Mouse (Mus musculus) midbrain, embryonic 12.5 days (tissue): ENCODE measurements around the gene Etv2. TPM values are rescaled to one million over a fixed set of nuclear protein-coding genes. Genes with fewer than 3 reads are reported as not detected.

Experiments used
- ATAC-seq: fragments of 200-750 bp; cut with Nextera tagmentation; 2 replicates; pipeline ENCODE4 v1.8.0; 2017; ENCODE audit warnings: low read depth, moderate TSS enrichment, moderate library complexity; ENCODE audit not compliant: low FRiP score
- H3K27ac ChIP-seq: fragments of 300-500 bp; sonication (generic); replicated peaks from 2 replicates; pipeline ENCODE4 v1.5.1; 2016; ENCODE audit warnings: mild to moderate bottlenecking
- H3K27me3 ChIP-seq: fragments of 300-500 bp; sonication (generic); 2 replicates; pipeline ENCODE4 v1.6.1; 2016; ENCODE audit warnings: mild to moderate bottlenecking
- H3K36me3 ChIP-seq: fragments of 300-500 bp; sonication (generic); 2 replicates; pipeline ENCODE4 v1.6.1; 2016
- H3K4me1 ChIP-seq: fragments of 300-500 bp; sonication (generic); 2 replicates; pipeline ENCODE4 v1.6.1; 2016
- H3K4me2 ChIP-seq: fragments of 300-500 bp; sonication (generic); replicated peaks from 2 replicates; pipeline ENCODE4 v1.6.1; 2016; ENCODE audit warnings: mild to moderate bottlenecking, moderate library complexity
- H3K4me3 ChIP-seq: fragments of 300-500 bp; sonication (generic); 2 replicates; pipeline ENCODE4 v1.5.1; 2016; ENCODE audit warnings: mild to moderate bottlenecking
- H3K9ac ChIP-seq: fragments of 300-500 bp; sonication (generic); replicated peaks from 2 replicates; pipeline ENCODE4 v1.6.1; 2016; ENCODE audit warnings: mild to moderate bottlenecking, moderate library complexity
- H3K9me3 ChIP-seq: fragments of 300-500 bp; sonication (generic); 2 replicates; pipeline ENCODE4 v1.6.1; 2016; ENCODE audit warnings: mild to moderate bottlenecking
- WGBS: fragments of 180-500 bp; shearing (Covaris S2); methylation state at CpG from one replicate; pipeline ENCODE4 v1.1.7; 2016; 5-methylcytosine and 5-hydroxymethylcytosine counted together
- polyA plus RNA-seq: library from polyadenylated mRNA; unstranded; fragments of >200 nt; fragmentation: Nextera tagmentation; extraction: Ambion mirVana; gene quantifications from 2 replicates; pipeline ENCODE4 v1.2.1, GENCODE M21; 2016

Gene Etv2
- polyA plus RNA-seq = not detected in 2 replicates

- Histone ChIP-seq H3K9me3 (no peaks in the 10 kb centered on the region), H3K4me1 (peaks cover 7% of the 10 kb centered on the region), H3K36me3 (peaks cover 8% of the 10 kb centered on the region), H3K4me2 (peak within 1 kb of the TSS; percentile 38), H3K9ac (no peak within 1 kb of the TSS), H3K27ac (no peak within 1 kb of the TSS), H3K27me3 (peaks cover 75% of the 10 kb centered on the region), H3K4me3 (peak within 1 kb of the TSS; percentile 19)
- 2% methylated on average over 5 of the region's 5 CpGs for WGBS
- no peak for ATAC-seq
These were observed at the start of gene Etv2 for GRCm38 (mm10) chr7:30635752-30636151. Gene Etv2 (minus strand): TSS chr7:30635852.

- no peak overlapping the region for H3K27ac ChIP-seq
- H3K4me3 ChIP-seq = no peak overlapping the region
- 0 out of 2 replicates have a peak, but pooled peaks cover 2% of the 10 kb centered on the region for H3K9me3 ChIP-seq
- H3K9ac ChIP-seq = no peak overlapping the region
- H3K27me3 ChIP-seq = peaks cover 23% of the 10 kb centered on the region
- 78% methylated on average over 2 of the region's 2 CpGs for whole genome bisulfite sequencing
- ATAC-seq = no peak
- no peaks in the 10 kb centered on the region for H3K36me3 ChIP-seq
- no peak overlapping the region for H3K4me2 ChIP-seq
- no peaks in the 10 kb centered on the region for H3K4me1 ChIP-seq
These were observed 47.8 kb upstream of the Etv2 start for GRCm38 (mm10) chr7:30683425-30683824.

DNA sequence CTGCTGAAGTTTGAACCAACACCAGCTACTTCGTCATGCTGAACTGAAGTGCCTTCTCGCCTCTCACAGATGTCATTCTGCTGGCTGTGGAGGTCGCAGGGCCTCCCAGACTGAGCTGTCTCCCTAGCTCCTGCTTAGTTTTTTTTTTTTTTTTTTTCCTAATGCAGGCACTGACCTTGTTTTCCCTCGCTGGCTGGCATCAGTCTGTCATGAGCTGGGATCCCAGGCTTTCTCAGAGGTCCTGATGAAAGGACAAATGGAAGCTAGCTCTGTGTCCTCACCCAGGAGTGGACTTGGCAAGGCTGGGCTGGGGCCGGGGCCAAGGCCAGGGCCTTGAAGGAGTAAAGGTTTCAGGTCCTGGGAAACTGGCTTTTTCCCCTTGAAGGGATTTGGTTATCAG lies 46.2 kb upstream of the Etv2 start:
- Histone ChIP-seq H3K27ac (no peak overlapping the region), H3K9me3 (0 out of 2 replicates have a peak, but pooled peaks cover 4% of the 10 kb centered on the region), H3K4me3 (no peak overlapping the region), H3K4me1 (no peaks in the 10 kb centered on the region), H3K36me3 (no peaks in the 10 kb centered on the region), H3K4me2 (no peak overlapping the region), H3K27me3 (peaks cover 8% of the 10 kb centered on the region; the same call in 1 of the 2 replicates), H3K9ac (no peak overlapping the region)
- WGBS = 66% methylated on average over 5 of the region's 5 CpGs
- no peak for ATAC-seq

DNA sequence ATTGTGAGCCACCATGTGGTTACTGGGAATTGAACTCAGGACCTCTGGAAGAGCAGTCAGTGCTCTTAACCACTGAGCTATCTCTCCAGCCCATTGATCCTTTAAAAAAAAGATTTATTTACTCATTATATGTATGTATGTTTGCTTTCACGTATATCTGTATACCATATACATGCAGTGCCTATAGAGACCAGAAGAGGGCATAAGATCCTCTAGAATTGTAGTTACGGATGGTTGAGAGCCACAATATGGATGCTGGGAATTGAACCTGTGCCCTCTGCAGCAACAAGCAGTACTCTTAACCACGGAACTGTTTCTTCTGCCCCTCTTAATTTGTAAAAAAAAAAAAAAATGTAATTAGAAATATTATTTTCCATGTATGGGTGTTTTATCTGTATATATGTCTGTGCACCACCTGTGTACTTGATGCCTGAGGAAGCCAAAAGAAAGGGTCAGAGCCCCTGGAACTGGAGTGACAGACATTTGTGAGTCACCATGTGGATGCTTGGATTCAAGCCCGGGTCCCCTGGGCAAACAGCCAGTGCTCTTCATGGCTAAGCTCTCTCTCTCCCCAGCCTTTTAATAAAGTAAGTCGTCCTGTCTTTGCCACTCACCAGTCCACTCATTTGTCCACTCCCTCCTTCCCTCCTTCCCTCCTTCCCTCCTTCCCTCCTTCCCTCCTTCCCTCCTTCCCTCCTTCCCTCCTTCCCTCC lies 42.8 kb upstream of the Etv2 start:
- H3K36me3 ChIP-seq = no peaks in the 10 kb centered on the region
- H3K9ac ChIP-seq = no peak overlapping the region
- 67% methylated on average over 5 of the region's 5 CpGs for WGBS
- no peak overlapping the region for H3K4me2 ChIP-seq
- ATAC-seq = no peak
- H3K4me3 ChIP-seq = no peak overlapping the region
- no peak overlapping the region for H3K27ac ChIP-seq
- 0 out of 2 replicates have a peak, but pooled peaks cover 4% of the 10 kb centered on the region for H3K9me3 ChIP-seq
- H3K4me1 ChIP-seq = no peaks in the 10 kb centered on the region
- H3K27me3 ChIP-seq = 0 out of 2 replicates have a peak, but pooled peaks cover 3% of the 10 kb centered on the region

- Histone ChIP-seq H3K4me3 (no peak within 1 kb of the TSS), H3K9me3 (no peaks in the 10 kb centered on the region), H3K27me3 (peaks cover 8% of the 10 kb centered on the region; the same call in 1 of the 2 replicates), H3K4me1 (no peaks in the 10 kb centered on the region), H3K9ac (no peak within 1 kb of the TSS), H3K27ac (no peak within 1 kb of the TSS), H3K4me2 (no peak within 1 kb of the TSS), H3K36me3 (no peaks in the 10 kb centered on the region)
- WGBS = 70% methylated on average over 9 of the region's 9 CpGs
- ATAC-seq = no peak
These were observed 35.8 kb upstream of the Etv2 start, which contains the start of gene Pmis2 for GRCm38 (mm10) chr7:30671480-30671879. Gene Pmis2 (minus strand): TSS chr7:30671605.

DNA sequence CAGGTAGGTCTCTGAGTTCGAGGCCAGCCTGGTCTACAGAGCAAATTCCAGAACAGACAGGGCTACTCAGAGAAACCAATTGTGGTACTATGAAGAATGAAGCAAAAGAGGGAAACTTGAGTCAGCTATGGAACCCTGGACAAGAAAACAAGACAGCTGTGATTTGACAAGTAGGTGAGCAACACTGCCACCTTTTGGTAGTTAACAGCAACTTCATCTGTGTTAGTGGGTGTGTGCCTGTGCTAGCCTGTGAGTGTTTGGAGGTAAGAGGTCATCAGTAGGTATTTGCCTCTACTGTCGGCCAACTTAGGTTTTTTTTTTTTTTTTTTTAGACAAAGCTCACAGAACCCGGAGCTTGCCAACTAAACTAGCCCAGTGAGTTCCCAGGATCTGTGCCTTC lies 33.6 kb upstream of the Etv2 start:
- Histone ChIP-seq H3K4me3 (no peak overlapping the region), H3K36me3 (no peaks in the 10 kb centered on the region), H3K27me3 (peaks cover 5% of the 10 kb centered on the region; the same call in 1 of the 2 replicates), H3K27ac (no peak overlapping the region), H3K9ac (no peak overlapping the region), H3K4me1 (peaks cover 10% of the 10 kb centered on the region), H3K9me3 (no peaks in the 10 kb centered on the region), H3K4me2 (no peak overlapping the region)
- WGBS = 43% methylated on average over 3 of the region's 3 CpGs
- no peak for ATAC-seq

DNA sequence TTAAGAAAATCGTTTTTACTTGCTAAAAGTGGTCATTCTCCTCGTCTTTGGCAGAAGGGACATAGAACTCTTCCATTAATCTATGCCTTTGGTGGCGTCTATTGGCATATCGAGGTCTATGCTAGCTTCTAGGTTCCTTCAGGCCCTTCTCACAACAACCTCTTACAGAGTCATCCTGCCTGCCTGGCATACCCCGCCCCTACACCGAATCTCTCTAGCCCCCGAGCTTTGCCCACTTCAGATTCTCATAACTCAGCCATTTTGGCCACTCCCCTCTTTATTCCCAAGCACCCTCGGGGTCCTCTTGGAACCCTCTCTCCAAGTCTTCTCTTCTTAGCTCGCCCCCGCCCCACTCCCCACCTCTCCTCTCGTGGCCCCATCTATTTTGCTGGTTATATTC lies 29.7 kb upstream of the Etv2 start:
- Histone ChIP-seq H3K9ac (peak overlapping the region; percentile 68), H3K4me1 (peaks cover 13% of the 10 kb centered on the region), H3K27me3 (peaks cover 5% of the 10 kb centered on the region; the same call in 1 of the 2 replicates), H3K4me3 (peak overlapping the region; percentile 71), H3K4me2 (peak overlapping the region; percentile 92), H3K27ac (0 out of 2 replicates have a peak overlapping the region, but pooled peaks have one; percentile 20), H3K36me3 (peaks cover 23% of the 10 kb centered on the region), H3K9me3 (no peaks in the 10 kb centered on the region)
- ATAC-seq = peak; percentile 63
- 6% methylated on average over 11 of the region's 11 CpGs for WGBS

DNA sequence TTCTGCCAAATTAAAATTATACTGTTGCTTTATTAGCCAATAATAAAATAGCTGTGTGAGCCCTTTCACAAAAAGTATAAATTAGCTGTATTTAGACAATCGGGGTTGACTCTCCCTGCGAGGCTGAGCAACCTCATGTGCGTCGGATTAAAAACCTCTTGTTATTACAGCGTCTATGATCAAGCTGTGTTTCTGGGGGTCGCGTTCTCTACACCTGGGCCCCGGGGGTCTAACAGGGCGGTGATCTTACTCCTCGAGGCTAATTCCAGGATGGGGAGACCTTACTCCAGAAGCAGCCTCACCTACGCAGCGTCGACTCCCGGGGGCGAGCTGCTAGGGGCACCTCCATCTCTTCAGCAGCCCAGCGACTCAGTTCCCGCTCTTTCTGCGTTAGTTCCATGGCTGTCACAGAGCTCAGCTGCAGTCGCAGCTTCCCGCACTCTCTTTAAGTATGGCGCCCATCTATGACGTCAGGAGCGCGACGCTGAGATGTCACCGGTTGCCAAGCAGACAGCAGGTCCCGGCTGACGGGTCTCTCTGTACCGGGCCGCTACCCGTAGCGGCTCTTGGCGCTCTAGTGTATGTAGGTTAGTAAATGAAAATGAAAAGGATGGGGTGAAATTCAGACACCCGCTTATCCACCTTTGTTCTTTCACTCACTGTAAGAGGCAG lies 29.0 kb upstream of the Etv2 start, which contains the start of gene Haus5:
Gene Haus5 (minus strand): TSS at position 466 of the 672 bp plus-strand sequence.
- Histone ChIP-seq H3K4me3 (peak within 1 kb of the TSS; percentile 71), H3K4me1 (peaks cover 13% of the 10 kb centered on the region), H3K9ac (peak within 1 kb of the TSS; percentile 68), H3K4me2 (peak within 1 kb of the TSS; percentile 92), H3K36me3 (peaks cover 30% of the 10 kb centered on the region), H3K27ac (peak within 1 kb of the TSS; percentile 46; the same call in 1 of the 2 replicates), H3K9me3 (no peaks in the 10 kb centered on the region), H3K27me3 (peaks cover 5% of the 10 kb centered on the region; the same call in 1 of the 2 replicates)
- ATAC-seq = peak; percentile 93
- WGBS = 1% methylated on average over 34 of the region's 34 CpGs

DNA sequence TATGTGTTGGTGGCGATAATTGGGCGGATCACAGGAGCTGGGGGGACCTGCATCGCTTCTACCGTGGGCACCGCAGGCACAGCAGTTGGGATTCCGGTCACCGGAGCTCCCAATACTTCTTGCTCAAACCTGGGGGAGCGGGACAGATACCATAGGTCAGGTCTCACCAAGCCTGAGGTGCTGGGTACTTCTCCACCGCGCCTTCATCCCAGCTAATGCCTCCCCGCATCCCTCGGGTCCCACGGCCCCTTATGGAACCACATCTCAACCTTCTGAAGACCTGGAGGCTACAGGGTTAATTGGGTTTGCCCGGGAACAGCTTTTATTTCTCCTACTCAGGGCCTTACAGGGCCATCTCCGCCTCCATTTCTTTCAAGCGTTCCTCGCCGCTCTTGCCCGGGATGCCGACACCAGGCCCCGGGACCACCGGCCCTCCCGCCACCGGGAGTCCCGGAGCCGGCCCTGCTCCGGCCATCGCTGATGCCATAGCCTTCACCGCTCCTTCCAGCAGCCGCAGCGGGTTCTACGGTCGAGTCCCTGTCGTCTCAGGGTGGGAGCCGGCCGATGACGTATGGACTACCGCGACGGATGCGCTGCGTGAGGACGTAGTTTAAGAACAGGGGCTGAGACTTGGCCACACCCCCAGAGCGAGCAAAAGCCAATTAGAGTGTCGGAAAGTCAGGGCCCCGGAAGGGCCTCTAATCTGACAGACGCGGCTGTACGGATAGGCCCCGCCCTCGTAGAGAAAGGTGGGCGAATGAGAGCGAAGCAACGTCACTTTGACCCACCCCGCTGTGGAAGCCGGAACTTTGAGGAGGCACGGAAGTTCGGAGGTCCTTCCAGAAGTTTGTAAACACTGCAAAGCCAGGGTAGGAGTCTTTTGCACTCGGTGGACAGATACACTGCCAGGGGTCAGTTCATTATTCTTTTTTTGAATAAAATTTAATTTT lies 14.2 kb upstream of the Etv2 start, which contains the start of gene Rbm42:
Gene Rbm42 (minus strand): TSS at position 727 of the 950 bp plus-strand sequence.
- H3K9ac ChIP-seq = peak within 1 kb of the TSS; percentile 90
- H3K27ac ChIP-seq = peak within 1 kb of the TSS; percentile 67
- WGBS = 2% methylated on average over 59 of the region's 59 CpGs
- H3K36me3 ChIP-seq = peaks cover 65% of the 10 kb centered on the region
- peak within 1 kb of the TSS; percentile 87 for H3K4me3 ChIP-seq
- peaks cover 7% of the 10 kb centered on the region for H3K4me1 ChIP-seq
- peak within 1 kb of the TSS; percentile 96 for H3K4me2 ChIP-seq
- peak; percentile 99 for ATAC-seq
- no peaks in the 10 kb centered on the region for H3K27me3 ChIP-seq
- H3K9me3 ChIP-seq = no peaks in the 10 kb centered on the region

DNA sequence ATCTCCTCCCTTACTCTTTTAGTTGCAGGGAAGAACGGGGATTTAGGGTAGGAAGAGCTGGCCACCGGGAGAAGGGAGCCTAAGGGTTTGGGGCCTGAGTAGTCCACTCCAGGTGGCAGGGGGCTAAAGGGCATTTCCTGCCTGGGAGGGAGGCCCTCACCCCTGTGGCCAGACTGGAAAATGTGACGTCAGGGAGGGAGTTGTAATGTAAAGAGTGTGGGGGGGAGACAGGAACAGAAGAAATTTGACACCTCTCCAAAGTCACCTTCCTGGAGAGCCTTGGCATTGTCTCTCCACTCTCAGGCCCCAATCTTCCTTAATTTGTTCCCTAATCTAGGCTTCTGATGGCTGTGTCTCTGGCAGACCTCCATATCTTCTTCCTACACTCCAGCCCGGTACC lies 3.4 kb upstream of the Etv2 start:
- ATAC-seq = no peak
- no peaks in the 10 kb centered on the region for H3K9me3 ChIP-seq
- H3K9ac ChIP-seq = no peak overlapping the region
- H3K36me3 ChIP-seq = peaks cover 39% of the 10 kb centered on the region
- WGBS = 33% methylated on average over 4 of the region's 4 CpGs
- peaks cover 7% of the 10 kb centered on the region for H3K4me1 ChIP-seq
- H3K27ac ChIP-seq = no peak overlapping the region
- H3K4me2 ChIP-seq = no peak overlapping the region
- H3K4me3 ChIP-seq = no peak overlapping the region
- H3K27me3 ChIP-seq = peaks cover 44% of the 10 kb centered on the region

DNA sequence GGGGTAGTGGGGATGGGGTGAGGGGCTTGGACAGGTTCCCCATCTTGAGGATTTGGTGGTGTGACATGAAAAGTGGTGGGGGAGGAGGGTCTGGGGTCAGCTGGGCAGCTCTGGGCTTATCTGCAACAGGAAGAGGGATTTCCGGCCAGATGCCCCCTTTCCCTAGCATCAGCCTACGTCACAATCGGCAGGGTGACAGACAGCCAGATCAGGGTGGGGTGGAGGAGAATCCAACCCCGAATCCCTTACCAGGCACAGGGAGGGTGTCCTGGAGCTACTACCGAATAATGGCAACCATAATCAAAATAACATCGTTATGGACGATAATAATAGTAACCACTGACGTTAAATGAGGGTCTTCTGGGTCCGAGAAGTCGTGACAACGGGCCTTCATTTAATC lies 743 bp upstream of the Etv2 start:
- H3K36me3 ChIP-seq = peaks cover 14% of the 10 kb centered on the region
- peaks cover 7% of the 10 kb centered on the region for H3K4me1 ChIP-seq
- ATAC-seq = no peak
- no peak overlapping the region for H3K27ac ChIP-seq
- 40% methylated on average over 11 of the region's 11 CpGs for WGBS
- no peak overlapping the region for H3K4me2 ChIP-seq
- H3K27me3 ChIP-seq = peaks cover 69% of the 10 kb centered on the region
- no peak overlapping the region for H3K4me3 ChIP-seq
- H3K9me3 ChIP-seq = no peaks in the 10 kb centered on the region
- no peak overlapping the region for H3K9ac ChIP-seq
